Mouse (Mus musculus): ENCODE measurements at regions not wholly inside any gene's neighbourhood (a gene's known extent, or its start where the extent isn't known, plus 50 kb on each side); places are given as distances from the start of the nearest gene placed in this dataset.
A peak's percentile ranks its signal among the peaks of the same experiment; 100 is the strongest.

GRCm38 (mm10) chr9:61291646-61292045 lies 80.5 kb upstream of the Tle3 start:
- TF ChIP-seq CTCF (IDR thresholded peaks at IDR 0.05) = no peak
- Histone ChIP-seq H3K4me3 (ENCODE audit: low read depth, low read length) (no peak overlapping the region), H3K36me3 (ENCODE audit: insufficient read depth, low read length) (no peaks in the 10 kb centered on the region), H3K27me3 (ENCODE audit: insufficient read depth, low read length) (no peaks in the 10 kb centered on the region), H3K4me2 (ENCODE audit: low read depth, low read length, poor library complexity, severe bottlenecking) (no peak overlapping the region), H3K9me3 (ENCODE audit: low read length) (0 out of 2 replicates have a peak, but pooled peaks cover 4% of the 10 kb centered on the region), H3K4me1 (ENCODE audit: insufficient read depth, low read length) (no peaks in the 10 kb centered on the region), H3K9ac (replicated peaks; ENCODE audit: low read length, poor library complexity, severe bottlenecking) (no peak overlapping the region), H3K27ac (ENCODE audit: low read depth, low read length) (no peak overlapping the region)
- WGBS = 62% methylated on average over 1 of the region's 1 CpGs
- DNase-seq (ENCODE audit: low spot score) = no peak
- ATAC-seq (ENCODE audit: low FRiP score) = no peak

GRCm38 (mm10) chr9:61292501-61292900 lies 79.7 kb upstream of the Tle3 start:
- TF ChIP-seq CTCF (IDR thresholded peaks at IDR 0.05) = no peak
- Histone ChIP-seq H3K4me2 (ENCODE audit: low read depth, low read length, poor library complexity, severe bottlenecking) (no peak overlapping the region), H3K27ac (ENCODE audit: low read depth, low read length) (no peak overlapping the region), H3K9ac (replicated peaks; ENCODE audit: low read length, poor library complexity, severe bottlenecking) (no peak overlapping the region), H3K27me3 (ENCODE audit: insufficient read depth, low read length) (no peaks in the 10 kb centered on the region), H3K4me3 (ENCODE audit: low read depth, low read length) (no peak overlapping the region), H3K4me1 (ENCODE audit: insufficient read depth, low read length) (no peaks in the 10 kb centered on the region), H3K9me3 (ENCODE audit: low read length) (0 out of 2 replicates have a peak, but pooled peaks cover 4% of the 10 kb centered on the region), H3K36me3 (ENCODE audit: insufficient read depth, low read length) (no peaks in the 10 kb centered on the region)
- WGBS = 83% methylated on average over 3 of the region's 3 CpGs
- no peak for DNase-seq (ENCODE audit: low spot score)
- no peak for ATAC-seq (ENCODE audit: low FRiP score)

GRCm38 (mm10) chr9:61293223-61293985 lies 78.8 kb upstream of the Tle3 start:
- Histone ChIP-seq H3K27me3 (ENCODE audit: insufficient read depth, low read length) (no peaks in the 10 kb centered on the region), H3K4me1 (ENCODE audit: insufficient read depth, low read length) (no peaks in the 10 kb centered on the region), H3K4me3 (ENCODE audit: low read depth, low read length) (no peak overlapping the region), H3K36me3 (ENCODE audit: insufficient read depth, low read length) (no peaks in the 10 kb centered on the region), H3K4me2 (ENCODE audit: low read depth, low read length, poor library complexity, severe bottlenecking) (no peak overlapping the region), H3K9ac (replicated peaks; ENCODE audit: low read length, poor library complexity, severe bottlenecking) (no peak overlapping the region), H3K27ac (ENCODE audit: low read depth, low read length) (no peak overlapping the region), H3K9me3 (ENCODE audit: low read length) (no peaks in the 10 kb centered on the region)
- peak; percentile 55 for DNase-seq (ENCODE audit: low spot score)
- no peak for TF ChIP-seq CTCF (IDR thresholded peaks at IDR 0.05)
- ATAC-seq (ENCODE audit: low FRiP score) = no peak
- 30% methylated on average over 11 of the region's 11 CpGs for WGBS

- DNase-seq (ENCODE audit: low spot score) (no peak), ATAC-seq (ENCODE audit: low FRiP score) (no peak)
- H3K4me2 ChIP-seq (ENCODE audit: low read depth, low read length, poor library complexity, severe bottlenecking) = no peak overlapping the region
- no peak for TF ChIP-seq CTCF (IDR thresholded peaks at IDR 0.05)
- 82% methylated on average over 5 of the region's 5 CpGs for WGBS
- no peaks in the 10 kb centered on the region for H3K27me3 ChIP-seq (ENCODE audit: insufficient read depth, low read length)
- H3K27ac ChIP-seq (ENCODE audit: low read depth, low read length) = no peak overlapping the region
- H3K4me3 ChIP-seq (ENCODE audit: low read depth, low read length) = no peak overlapping the region
- H3K4me1 ChIP-seq (ENCODE audit: insufficient read depth, low read length) = no peaks in the 10 kb centered on the region
- no peaks in the 10 kb centered on the region for H3K36me3 ChIP-seq (ENCODE audit: insufficient read depth, low read length)
- H3K9me3 ChIP-seq (ENCODE audit: low read length) = no peaks in the 10 kb centered on the region
- H3K9ac ChIP-seq (replicated peaks; ENCODE audit: low read length, poor library complexity, severe bottlenecking) = no peak overlapping the region
Measured at GRCm38 (mm10) chr9:61295001-61295400, 77.2 kb upstream of the Tle3 start.

- WGBS = 86% methylated on average over 9 of the region's 9 CpGs
- Histone ChIP-seq H3K27ac (ENCODE audit: low read depth, low read length) (no peak overlapping the region), H3K4me2 (ENCODE audit: low read depth, low read length, poor library complexity, severe bottlenecking) (no peak overlapping the region), H3K4me1 (ENCODE audit: insufficient read depth, low read length) (no peaks in the 10 kb centered on the region), H3K9me3 (ENCODE audit: low read length) (no peaks in the 10 kb centered on the region), H3K9ac (replicated peaks; ENCODE audit: low read length, poor library complexity, severe bottlenecking) (no peak overlapping the region), H3K36me3 (ENCODE audit: insufficient read depth, low read length) (no peaks in the 10 kb centered on the region), H3K4me3 (ENCODE audit: low read depth, low read length) (no peak overlapping the region), H3K27me3 (ENCODE audit: insufficient read depth, low read length) (no peaks in the 10 kb centered on the region)
- no peak for DNase-seq (ENCODE audit: low spot score)
- TF ChIP-seq CTCF (IDR thresholded peaks at IDR 0.05) = no peak
- ATAC-seq (ENCODE audit: low FRiP score) = no peak
Measured at GRCm38 (mm10) chr9:61296311-61296947, 75.7 kb upstream of the Tle3 start.

- WGBS = 43% methylated on average over 4 of the region's 4 CpGs
- Histone ChIP-seq H3K4me1 (ENCODE audit: insufficient read depth, low read length) (no peaks in the 10 kb centered on the region), H3K9ac (replicated peaks; ENCODE audit: low read length, poor library complexity, severe bottlenecking) (no peak overlapping the region), H3K9me3 (ENCODE audit: low read length) (no peaks in the 10 kb centered on the region), H3K36me3 (ENCODE audit: insufficient read depth, low read length) (no peaks in the 10 kb centered on the region), H3K4me3 (ENCODE audit: low read depth, low read length) (no peak overlapping the region), H3K27me3 (ENCODE audit: insufficient read depth, low read length) (no peaks in the 10 kb centered on the region), H3K27ac (ENCODE audit: low read depth, low read length) (no peak overlapping the region), H3K4me2 (ENCODE audit: low read depth, low read length, poor library complexity, severe bottlenecking) (no peak overlapping the region)
- TF ChIP-seq CTCF (IDR thresholded peaks at IDR 0.05) = no peak
- DNase-seq (ENCODE audit: low spot score) (no peak), ATAC-seq (ENCODE audit: low FRiP score) (no peak)
Measured at GRCm38 (mm10) chr9:61297385-61297784, 74.8 kb upstream of the Tle3 start.
